Mouse (Mus musculus): ENCODE data around the gene Ppp1r9a. TPM values are rescaled to one million over a fixed set of nuclear protein-coding genes. Genes with fewer than 3 reads are reported as not detected.
A peak's percentile ranks its signal among the peaks of the same experiment; 100 is the strongest.

Ppp1r9a gene
- polyA plus RNA-seq, 1 experiment, result 1.1 TPM

DNA sequence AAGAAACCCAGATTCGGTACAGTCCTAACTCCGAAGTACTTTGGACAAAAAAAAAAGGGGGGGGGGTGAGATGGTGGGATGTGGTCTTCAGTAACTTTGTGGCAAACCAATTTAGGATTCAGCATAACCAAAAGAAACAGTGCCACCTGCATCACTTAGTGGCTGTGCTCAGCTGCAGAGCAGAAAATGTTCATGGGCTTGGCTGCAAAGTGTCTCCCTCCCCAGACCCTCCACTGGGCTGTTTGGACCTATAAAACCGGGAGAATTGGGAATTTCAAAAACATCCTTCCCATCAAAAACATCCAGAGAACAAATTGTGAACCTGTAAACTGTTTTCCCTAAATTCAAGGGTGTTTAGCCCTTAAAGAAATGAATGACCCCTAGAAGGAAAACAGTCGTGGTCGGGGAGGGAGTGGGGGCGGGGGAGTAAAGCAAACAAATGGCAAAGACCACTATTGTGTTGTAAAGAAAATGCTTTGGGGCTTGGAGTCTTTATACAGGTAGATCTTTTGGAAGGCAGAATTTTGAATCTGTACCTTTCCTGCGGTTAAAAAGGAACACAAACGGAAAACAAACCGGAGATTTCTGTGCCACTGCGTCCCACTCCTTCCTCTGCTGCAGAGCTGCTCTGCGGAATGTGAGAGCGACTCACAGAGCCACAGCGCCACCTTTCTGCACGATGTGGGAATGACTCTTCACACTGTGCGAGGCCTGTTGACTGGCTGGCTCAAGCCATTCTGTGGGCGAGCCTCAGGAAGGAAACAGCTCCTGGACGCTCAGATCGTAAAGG is 207.4 kb downstream of the Ppp1r9a start:
- Histone ChIP-seq H3K36me3 (ENCODE audit: control insufficient read depth, insufficient read depth, low read length) (no peaks in the 10 kb centered on the region), H3K27ac (ENCODE audit: insufficient read depth, low read depth, low read length) (no peak overlapping the region), H3K27me3 (ENCODE audit: control insufficient read depth, insufficient read depth, low read length) (no peaks in the 10 kb centered on the region), H3K4me3 (ENCODE audit: low read depth, low read length) (no peak overlapping the region), H3K4me1 (ENCODE audit: control insufficient read depth, insufficient read depth, insufficient read length, low read length) (no peaks in the 10 kb centered on the region)
- WGBS, result 16% methylated on average over 18 of the region's 18 CpGs
- TF ChIP-seq POLR2A (IDR thresholded peaks at IDR 0.05; ENCODE audit: low read depth, low read length) (no peak), CTCF (IDR thresholded peaks at IDR 0.05; ENCODE audit: extremely low read depth, insufficient read length, insufficient replicate concordance, low read depth, low read length) (peak; percentile 87)

DNA sequence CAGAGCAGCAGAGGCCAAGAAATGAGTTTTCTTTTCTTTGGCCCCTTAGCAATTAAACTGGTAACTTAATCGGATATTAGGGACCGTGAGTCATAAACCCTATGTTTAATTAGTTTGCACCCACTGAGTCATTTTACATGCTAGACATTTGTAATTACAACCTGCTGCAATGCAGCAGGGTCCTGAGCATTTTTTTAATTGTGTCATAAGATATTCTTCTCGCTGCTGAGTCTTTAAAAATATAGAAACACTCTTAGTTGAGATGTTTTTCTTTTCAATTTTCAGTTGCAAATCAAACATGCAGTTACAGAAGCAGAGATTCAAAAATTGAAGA is 208.0 kb downstream of the Ppp1r9a start:
- Histone ChIP-seq H3K36me3 (ENCODE audit: control insufficient read depth, insufficient read depth, low read length) (no peaks in the 10 kb centered on the region), H3K4me3 (ENCODE audit: low read depth, low read length) (no peak overlapping the region), H3K4me1 (ENCODE audit: control insufficient read depth, insufficient read depth, insufficient read length, low read length) (no peaks in the 10 kb centered on the region), H3K27me3 (ENCODE audit: control insufficient read depth, insufficient read depth, low read length) (no peaks in the 10 kb centered on the region), H3K27ac (ENCODE audit: insufficient read depth, low read depth, low read length) (no peak overlapping the region)
- no peak for TF ChIP-seq POLR2A (IDR thresholded peaks at IDR 0.05; ENCODE audit: low read depth, low read length)
- no peak for TF ChIP-seq CTCF (IDR thresholded peaks at IDR 0.05; ENCODE audit: extremely low read depth, insufficient read length, insufficient replicate concordance, low read depth, low read length)
- 36% methylated on average over 3 of the region's 3 CpGs for WGBS

DNA sequence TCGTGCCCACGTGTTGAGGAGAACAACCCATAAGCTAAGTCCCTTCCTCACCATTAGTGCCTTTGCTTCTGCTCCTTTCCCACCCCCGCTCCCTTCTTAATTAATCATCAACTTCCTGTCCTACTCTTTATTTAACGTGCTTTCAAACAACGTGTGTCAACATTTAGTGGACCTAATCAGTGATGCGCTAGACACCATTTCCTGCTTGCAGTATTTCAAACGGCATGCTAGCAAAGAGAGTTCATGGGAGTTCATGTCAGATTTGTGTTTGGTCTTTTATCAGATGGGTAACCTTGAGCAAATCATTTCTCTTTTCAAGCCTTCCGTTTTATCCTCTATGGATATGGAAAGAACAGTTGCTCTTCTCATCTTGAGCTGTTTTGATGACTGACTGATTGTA is 210.4 kb downstream of the Ppp1r9a start:
- Histone ChIP-seq H3K4me3 (ENCODE audit: low read depth, low read length) (no peak overlapping the region), H3K4me1 (ENCODE audit: control insufficient read depth, insufficient read depth, insufficient read length, low read length) (no peaks in the 10 kb centered on the region), H3K36me3 (ENCODE audit: control insufficient read depth, insufficient read depth, low read length) (no peaks in the 10 kb centered on the region), H3K27me3 (ENCODE audit: control insufficient read depth, insufficient read depth, low read length) (no peaks in the 10 kb centered on the region), H3K27ac (ENCODE audit: insufficient read depth, low read depth, low read length) (no peak overlapping the region)
- WGBS, result 24% methylated on average over 8 of the region's 8 CpGs
- TF ChIP-seq CTCF (IDR thresholded peaks at IDR 0.05; ENCODE audit: extremely low read depth, insufficient read length, insufficient replicate concordance, low read depth, low read length), result no peak
- no peak for TF ChIP-seq POLR2A (IDR thresholded peaks at IDR 0.05; ENCODE audit: low read depth, low read length)

DNA sequence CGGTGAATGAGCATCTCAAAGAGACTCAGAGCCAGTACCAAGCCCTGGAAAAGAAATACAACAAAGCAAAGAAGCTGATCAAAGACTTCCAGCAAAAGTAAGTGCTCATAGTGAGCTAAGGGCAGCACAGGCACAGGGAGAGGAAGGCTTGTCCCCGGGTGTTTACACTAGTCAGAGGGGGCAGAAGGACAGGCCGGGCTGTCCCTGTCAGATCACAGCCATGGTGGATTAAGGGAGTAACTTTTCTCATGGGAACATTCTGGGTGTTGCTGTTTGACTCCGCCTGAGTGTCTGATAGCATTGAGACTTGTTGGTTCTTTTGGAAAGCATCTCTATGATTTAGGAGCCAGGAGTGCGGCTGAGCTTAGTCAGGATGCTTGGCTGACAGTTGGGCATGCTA is 211.0 kb downstream of the Ppp1r9a start:
- H3K4me3 ChIP-seq (ENCODE audit: low read depth, low read length), result no peak overlapping the region
- no peak for TF ChIP-seq POLR2A (IDR thresholded peaks at IDR 0.05; ENCODE audit: low read depth, low read length)
- TF ChIP-seq CTCF (IDR thresholded peaks at IDR 0.05; ENCODE audit: extremely low read depth, insufficient read length, insufficient replicate concordance, low read depth, low read length), result no peak
- no peaks in the 10 kb centered on the region for H3K4me1 ChIP-seq (ENCODE audit: control insufficient read depth, insufficient read depth, insufficient read length, low read length)
- no peaks in the 10 kb centered on the region for H3K36me3 ChIP-seq (ENCODE audit: control insufficient read depth, insufficient read depth, low read length)
- no peaks in the 10 kb centered on the region for H3K27me3 ChIP-seq (ENCODE audit: control insufficient read depth, insufficient read depth, low read length)
- 79% methylated on average over 5 of the region's 5 CpGs for WGBS
- H3K27ac ChIP-seq (ENCODE audit: insufficient read depth, low read depth, low read length), result no peak overlapping the region

DNA sequence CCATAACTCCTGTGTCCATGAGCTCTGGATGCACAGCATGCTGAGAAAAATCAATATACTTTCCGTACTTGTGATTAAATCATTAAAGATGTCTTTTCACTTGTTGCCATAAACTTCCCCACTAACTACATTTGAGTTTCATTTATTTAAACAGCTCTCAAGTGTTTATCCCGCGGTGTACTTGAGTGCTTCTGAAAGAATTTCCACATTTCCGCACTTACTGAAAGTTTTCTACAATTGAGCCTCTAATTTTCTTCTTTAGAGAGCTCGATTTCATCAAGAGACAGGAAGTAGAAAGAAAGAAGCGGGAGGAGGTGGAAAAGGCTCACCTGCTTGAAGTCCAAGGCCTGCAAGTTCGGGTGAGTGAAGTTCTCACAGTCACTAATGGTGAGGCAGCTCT is 212.1 kb downstream of the Ppp1r9a start:
- H3K36me3 ChIP-seq (ENCODE audit: control insufficient read depth, insufficient read depth, low read length), result no peaks in the 10 kb centered on the region
- no peak overlapping the region for H3K27ac ChIP-seq (ENCODE audit: insufficient read depth, low read depth, low read length)
- no peak overlapping the region for H3K4me3 ChIP-seq (ENCODE audit: low read depth, low read length)
- H3K4me1 ChIP-seq (ENCODE audit: control insufficient read depth, insufficient read depth, insufficient read length, low read length), result no peaks in the 10 kb centered on the region
- no peaks in the 10 kb centered on the region for H3K27me3 ChIP-seq (ENCODE audit: control insufficient read depth, insufficient read depth, low read length)
- TF ChIP-seq POLR2A (IDR thresholded peaks at IDR 0.05; ENCODE audit: low read depth, low read length), result no peak
- TF ChIP-seq CTCF (IDR thresholded peaks at IDR 0.05; ENCODE audit: extremely low read depth, insufficient read length, insufficient replicate concordance, low read depth, low read length), result no peak
- 79% methylated on average over 7 of the region's 7 CpGs for WGBS

DNA sequence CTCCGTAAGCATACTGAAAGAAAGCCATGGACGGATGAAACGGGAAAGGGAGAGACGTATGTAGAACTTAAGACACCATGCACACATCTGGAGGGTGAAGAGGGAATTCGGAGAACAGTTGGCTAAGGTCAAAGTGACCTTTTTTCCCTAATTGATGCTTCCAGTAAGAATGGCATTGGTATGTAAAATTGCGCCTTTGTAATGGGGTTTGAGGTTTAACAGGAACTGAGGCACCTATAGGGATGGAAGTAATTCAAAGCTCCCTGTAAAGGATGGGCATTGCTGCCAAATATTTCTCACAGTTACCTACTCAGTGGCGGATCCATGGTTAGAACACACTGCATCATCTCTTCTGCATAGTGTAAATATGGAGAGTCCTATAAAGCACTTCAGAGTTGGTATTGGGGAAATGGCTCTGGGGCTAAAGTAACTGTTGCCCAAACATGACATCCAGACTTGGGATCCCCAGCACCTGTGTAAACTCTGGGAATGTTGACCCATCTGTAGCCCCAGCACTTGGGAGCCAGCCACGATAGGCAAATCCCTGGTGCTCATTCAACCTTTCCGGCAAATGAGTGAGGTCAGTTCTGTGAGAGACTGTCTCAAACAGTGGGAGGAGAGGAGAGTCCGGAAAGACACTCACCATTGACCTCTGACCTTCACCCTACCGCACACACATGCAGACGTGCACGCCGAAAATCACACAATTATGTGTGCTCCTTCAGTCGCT is 216.6 kb downstream of the Ppp1r9a start:
- Histone ChIP-seq H3K27me3 (ENCODE audit: control insufficient read depth, insufficient read depth, low read length) (no peaks in the 10 kb centered on the region), H3K4me3 (ENCODE audit: low read depth, low read length) (no peak overlapping the region), H3K4me1 (ENCODE audit: control insufficient read depth, insufficient read depth, insufficient read length, low read length) (no peaks in the 10 kb centered on the region), H3K27ac (ENCODE audit: insufficient read depth, low read depth, low read length) (no peak overlapping the region), H3K36me3 (ENCODE audit: control insufficient read depth, insufficient read depth, low read length) (no peaks in the 10 kb centered on the region)
- TF ChIP-seq CTCF (IDR thresholded peaks at IDR 0.05; ENCODE audit: extremely low read depth, insufficient read length, insufficient replicate concordance, low read depth, low read length) (no peak), POLR2A (IDR thresholded peaks at IDR 0.05; ENCODE audit: low read depth, low read length) (no peak)
- 89% methylated on average over 15 of the region's 15 CpGs for WGBS

DNA sequence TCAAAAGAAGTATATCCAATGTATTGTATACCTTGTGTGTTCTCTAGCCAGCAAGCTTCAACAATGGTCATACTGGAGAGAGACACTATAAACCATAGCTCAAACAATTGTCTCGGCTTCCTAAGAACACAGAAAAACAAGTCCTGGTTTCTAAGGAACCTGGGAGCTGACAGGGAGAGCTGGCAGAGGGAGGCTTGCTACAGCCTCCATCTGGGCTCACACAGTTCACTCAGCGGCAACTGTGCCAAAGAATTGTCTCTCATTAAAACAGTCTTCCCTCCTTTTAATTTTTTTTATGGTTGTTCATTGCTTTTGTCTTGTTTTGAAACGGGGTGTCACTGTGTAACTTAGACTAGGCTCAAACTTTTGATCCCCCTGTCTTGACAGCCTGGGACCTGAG is 217.5 kb downstream of the Ppp1r9a start:
- Histone ChIP-seq H3K4me1 (ENCODE audit: control insufficient read depth, insufficient read depth, insufficient read length, low read length) (no peaks in the 10 kb centered on the region), H3K4me3 (ENCODE audit: low read depth, low read length) (no peak overlapping the region), H3K27me3 (ENCODE audit: control insufficient read depth, insufficient read depth, low read length) (no peaks in the 10 kb centered on the region), H3K27ac (ENCODE audit: insufficient read depth, low read depth, low read length) (no peak overlapping the region), H3K36me3 (ENCODE audit: control insufficient read depth, insufficient read depth, low read length) (no peaks in the 10 kb centered on the region)
- WGBS, result 64% methylated on average over 3 of the region's 3 CpGs
- no peak for TF ChIP-seq POLR2A (IDR thresholded peaks at IDR 0.05; ENCODE audit: low read depth, low read length)
- TF ChIP-seq CTCF (IDR thresholded peaks at IDR 0.05; ENCODE audit: extremely low read depth, insufficient read length, insufficient replicate concordance, low read depth, low read length), result no peak
